Mouse (Mus musculus) testis, adult 2 months (tissue): ENCODE measurements at regions not wholly inside any gene's neighbourhood (a gene's known extent, or its start where the extent isn't known, plus 50 kb on each side); places are given as distances from the start of the nearest gene placed in this dataset.

Experiments
- CTCF ChIP-seq: fragments of 200-500 bp; IDR thresholded peaks from 2 replicates; pipeline ENCODE4 v1.5.1; 2012; ENCODE audit warnings: low read depth, mild to moderate bottlenecking, inconsistent platforms, low read length, moderate library complexity; ENCODE audit not compliant: control insufficient read depth, insufficient read depth, insufficient replicate concordance
- POLR2A ChIP-seq: fragments of 200-500 bp; IDR thresholded peaks from 2 replicates; pipeline ENCODE4 v1.6.1; 2012; ENCODE audit warnings: low read depth, mild to moderate bottlenecking, inconsistent platforms, low read length, moderate library complexity; ENCODE audit not compliant: control insufficient read depth

DNA sequence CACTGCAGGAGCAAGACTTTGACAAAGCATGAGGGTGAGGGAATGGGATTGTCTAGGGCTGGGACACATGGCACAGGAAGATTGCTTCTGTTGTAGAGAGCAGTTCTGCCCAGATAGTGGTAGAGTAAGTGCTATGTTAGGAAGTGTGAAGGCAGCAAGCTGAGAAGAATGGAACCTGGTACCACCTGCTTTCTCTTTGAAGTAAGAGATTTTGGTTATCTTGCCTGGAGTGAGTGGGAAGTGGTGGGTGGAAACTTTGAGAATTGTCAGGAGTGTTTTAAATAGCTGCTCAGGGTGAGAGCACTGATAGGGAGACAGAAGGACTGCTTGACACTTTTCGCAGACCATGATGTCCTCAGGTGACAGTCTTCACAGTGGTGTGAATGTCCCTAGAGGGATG is 81.0 kb upstream of the Fam49a start:
- TF ChIP-seq POLR2A (no peak), CTCF (no peak)
